Mouse (Mus musculus) forebrain, embryonic 10.5 days (tissue): ENCODE results near the gene Psme2. TPM values are rescaled to one million over a fixed set of nuclear protein-coding genes. Genes with fewer than 3 reads are reported as not detected.

Source experiments
- DNase-seq: peaks from one replicate; pipeline ENCODE4 v3.0.0-alpha.2; 2017; ENCODE audit warnings: low spot score; ENCODE audit errors: extremely low spot score
- H3K27ac ChIP-seq: fragments of 300-500 bp; sonication (generic); 2 replicates; pipeline ENCODE4 v1.5.1; 2016; ENCODE audit warnings: mild to moderate bottlenecking
- H3K27me3 ChIP-seq: fragments of 300-500 bp; sonication (generic); 2 replicates; pipeline ENCODE4 v1.6.1; 2016; ENCODE audit warnings: mild to moderate bottlenecking; ENCODE audit not compliant: poor library complexity, severe bottlenecking
- H3K36me3 ChIP-seq: fragments of 300-500 bp; sonication (generic); replicated peaks from 2 replicates; pipeline ENCODE4 v1.6.1; 2016; ENCODE audit warnings: mild to moderate bottlenecking, moderate library complexity
- H3K4me1 ChIP-seq: fragments of 300-500 bp; sonication (generic); 2 replicates; pipeline ENCODE4 v1.6.1; 2016
- H3K4me3 ChIP-seq: fragments of 300-500 bp; sonication (generic); 2 replicates; pipeline ENCODE4 v1.5.1; 2016; ENCODE audit warnings: mild to moderate bottlenecking, moderate library complexity
- H3K9me3 ChIP-seq: fragments of 300-500 bp; sonication (generic); 2 replicates; pipeline ENCODE4 v1.6.1; 2016; ENCODE audit warnings: mild to moderate bottlenecking, moderate library complexity
- WGBS: fragments of 180-500 bp; shearing (Covaris S2); methylation state at CpG from one replicate; pipeline ENCODE4 v1.1.7; 2016; 5-methylcytosine and 5-hydroxymethylcytosine counted together
- polyA plus RNA-seq: library from polyadenylated mRNA; unstranded; fragments of >200 nt; fragmentation: Nextera tagmentation; extraction: Ambion mirVana; gene quantifications from 2 replicates; pipeline ENCODE4 v1.2.1, GENCODE M21; 2016

Psme2 gene
- polyA plus RNA-seq, 1 experiment from 2014 or later, result 171 TPM

DNA sequence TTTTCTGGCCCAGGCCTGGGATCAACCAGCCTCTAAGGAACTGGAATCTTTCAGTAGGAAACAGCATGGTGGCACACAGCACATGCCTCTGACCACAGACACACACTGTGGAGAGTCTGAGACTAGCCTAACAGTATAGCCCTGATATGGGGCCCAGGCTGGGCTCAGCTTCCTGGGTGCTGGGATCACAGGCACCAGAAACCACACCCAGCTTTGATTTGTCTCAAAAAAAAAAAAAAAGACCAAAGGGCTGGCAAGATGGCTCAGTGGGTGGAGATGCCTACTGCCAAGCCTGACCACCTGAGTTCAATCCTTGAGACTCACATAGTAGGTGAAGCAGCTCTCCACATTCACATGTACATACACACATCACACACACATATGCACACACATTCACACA is 36.3 kb downstream of the Psme2 start:
- peaks cover 12% of the 10 kb centered on the region for H3K4me1 ChIP-seq
- H3K4me3 ChIP-seq, result no peak overlapping the region
- no peaks in the 10 kb centered on the region for H3K36me3 ChIP-seq
- H3K27me3 ChIP-seq, result no peaks in the 10 kb centered on the region
- peak; percentile 8 for DNase-seq
- no peak overlapping the region for H3K27ac ChIP-seq
- H3K9me3 ChIP-seq, result no peaks in the 10 kb centered on the region

- Histone ChIP-seq H3K27ac (no peak overlapping the region), H3K4me1 (peaks cover 2% of the 10 kb centered on the region; the same call in 1 of the 2 replicates), H3K4me3 (no peak overlapping the region), H3K27me3 (no peaks in the 10 kb centered on the region), H3K36me3 (peaks cover 26% of the 10 kb centered on the region), H3K9me3 (no peaks in the 10 kb centered on the region)
- 91% methylated on average over 8 of the region's 8 CpGs for WGBS
- no peak for DNase-seq
Measured at GRCm38 (mm10) chr14:55551794-55552193, 39.1 kb downstream of the Psme2 start.

GRCm38 (mm10) chr14:55551347-55551746 is 39.6 kb downstream of the Psme2 start:
- Histone ChIP-seq H3K4me1 (no peaks in the 10 kb centered on the region), H3K9me3 (no peaks in the 10 kb centered on the region), H3K27ac (no peak overlapping the region), H3K36me3 (peaks cover 29% of the 10 kb centered on the region), H3K27me3 (no peaks in the 10 kb centered on the region), H3K4me3 (no peak overlapping the region)
- WGBS, result 77% methylated on average over 5 of the region's 5 CpGs
- DNase-seq, result no peak

- Histone ChIP-seq H3K27me3 (no peaks in the 10 kb centered on the region), H3K36me3 (peaks cover 37% of the 10 kb centered on the region), H3K4me1 (no peaks in the 10 kb centered on the region), H3K9me3 (no peaks in the 10 kb centered on the region), H3K27ac (no peak overlapping the region), H3K4me3 (no peak overlapping the region)
- DNase-seq, result no peak
- WGBS, result 89% methylated on average over 6 of the region's 6 CpGs
Measured at GRCm38 (mm10) chr14:55550191-55550590, 40.7 kb downstream of the Psme2 start.

DNA sequence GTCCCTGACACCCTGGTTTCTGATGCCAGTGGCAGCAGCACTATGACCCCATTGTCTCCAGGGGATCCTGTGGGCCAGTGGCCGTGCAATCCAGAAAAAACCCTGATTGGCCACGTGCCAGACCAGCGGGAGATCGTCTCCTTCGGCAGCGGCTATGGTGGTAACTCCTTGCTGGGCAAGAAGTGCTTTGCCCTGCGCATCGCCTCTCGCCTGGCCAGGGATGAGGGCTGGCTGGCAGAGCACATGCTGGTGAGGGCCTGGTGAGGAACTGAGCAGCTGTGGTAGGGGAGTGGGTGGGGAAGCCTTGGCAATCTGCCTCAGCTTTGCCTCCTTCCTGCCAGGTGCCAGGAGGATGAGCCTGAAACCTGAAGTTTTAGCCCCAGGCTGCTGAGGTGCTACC is 46.6 kb downstream of the Psme2 start:
- WGBS, result 91% methylated on average over 9 of the region's 9 CpGs
- Histone ChIP-seq H3K4me3 (no peak overlapping the region), H3K36me3 (peaks cover 60% of the 10 kb centered on the region), H3K9me3 (no peaks in the 10 kb centered on the region), H3K4me1 (peaks cover 24% of the 10 kb centered on the region), H3K27ac (no peak overlapping the region), H3K27me3 (peaks cover under 1% of the 10 kb centered on the region; the same call in 1 of the 2 replicates)
- DNase-seq, result no peak

DNA sequence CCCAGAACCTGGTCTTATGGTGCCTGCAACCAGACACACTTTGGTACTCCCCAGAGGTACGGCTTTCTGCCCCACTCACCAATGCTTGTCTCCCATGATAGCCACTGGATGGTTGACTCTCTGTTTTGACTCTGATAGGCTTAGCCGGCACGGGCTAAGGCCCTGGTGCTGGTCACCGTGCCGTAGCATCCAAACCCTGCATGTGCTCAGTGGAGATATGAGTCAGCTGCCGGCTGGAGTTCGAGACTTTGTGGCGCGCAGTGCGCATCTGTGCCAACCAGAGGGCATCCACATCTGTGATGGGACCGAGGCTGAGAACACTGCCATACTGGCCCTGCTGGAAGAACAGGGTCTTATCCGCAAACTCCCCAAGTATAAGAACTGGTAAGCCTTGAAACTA is 48.6 kb downstream of the Psme2 start:
- no peak overlapping the region for H3K4me3 ChIP-seq
- H3K9me3 ChIP-seq, result no peaks in the 10 kb centered on the region
- no peak for DNase-seq
- WGBS, result 93% methylated on average over 12 of the region's 12 CpGs
- H3K27me3 ChIP-seq, result peaks cover 11% of the 10 kb centered on the region
- H3K4me1 ChIP-seq, result peaks cover 25% of the 10 kb centered on the region
- no peak overlapping the region for H3K27ac ChIP-seq
- peaks cover 39% of the 10 kb centered on the region for H3K36me3 ChIP-seq

GRCm38 (mm10) chr14:55540787-55541321 is 50.1 kb downstream of the Psme2 start:
- Histone ChIP-seq H3K4me1 (peaks cover 25% of the 10 kb centered on the region), H3K36me3 (peaks cover 28% of the 10 kb centered on the region), H3K9me3 (no peaks in the 10 kb centered on the region), H3K27me3 (peaks cover 11% of the 10 kb centered on the region), H3K4me3 (peak overlapping the region; percentile 70), H3K27ac (peak overlapping the region; percentile 86)
- DNase-seq, result peak; percentile 33
- WGBS, result 7% methylated on average over 10 of the region's 10 CpGs

DNA sequence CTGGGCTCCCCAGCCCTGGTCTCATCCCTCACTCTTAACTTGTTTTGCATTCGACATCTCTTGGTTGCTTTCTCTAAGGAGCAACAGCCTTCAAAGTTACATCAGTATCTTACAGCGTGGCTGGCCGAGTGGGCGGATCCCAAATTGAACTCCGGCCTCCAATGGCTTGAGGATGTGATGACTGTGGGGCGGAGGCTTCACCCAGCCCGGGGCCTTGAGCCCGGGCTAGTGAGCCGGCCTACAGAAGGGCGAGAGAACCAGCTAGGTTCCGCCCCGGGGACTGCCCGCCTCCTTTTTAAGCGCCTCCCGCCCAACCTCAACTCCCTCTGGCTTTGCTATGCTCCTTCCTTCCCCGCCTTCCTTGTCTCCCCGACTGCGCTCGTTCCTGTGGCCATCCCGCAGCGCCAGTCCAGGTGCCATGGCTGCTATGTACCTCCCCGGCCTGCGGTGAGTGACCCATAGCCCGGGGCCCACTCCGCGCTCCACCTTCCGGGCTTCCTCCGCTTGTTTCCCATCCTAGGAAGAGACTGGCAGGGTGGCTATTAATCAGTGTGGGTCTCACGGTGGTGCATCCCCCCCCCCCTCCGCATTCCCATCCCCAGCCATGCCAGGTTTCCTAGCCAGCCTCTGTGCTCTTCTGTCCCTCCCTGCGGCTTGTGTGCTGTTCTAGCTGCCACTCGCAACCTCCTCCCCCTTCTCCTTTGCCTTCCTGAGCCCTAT is 50.7 kb downstream of the Psme2 start, which contains the start of gene Pck2:
Gene Pck2, plus strand, starts transcription at position 200 of the 720 bp plus-strand sequence.
- under 1% methylated on average over 31 of the region's 32 CpGs for WGBS
- Histone ChIP-seq H3K4me1 (peaks cover 25% of the 10 kb centered on the region), H3K9me3 (no peaks in the 10 kb centered on the region), H3K4me3 (peak within 1 kb of the TSS; percentile 70), H3K27me3 (peaks cover 11% of the 10 kb centered on the region), H3K36me3 (peaks cover 26% of the 10 kb centered on the region), H3K27ac (peak within 1 kb of the TSS; percentile 86)
- DNase-seq, result peak; percentile 78

Other genes with a start within 250 kb of the Psme2 start
- gene Dhrs4, start 112.4 kb downstream of the Psme2 start, polyA plus RNA-seq, result 67.2 and 71.0 TPM in 2 replicates
- gene Carmil3, start 100.5 kb downstream of the Psme2 start, polyA plus RNA-seq, result 5.1 TPM in 2 replicates
- gene Cpne6, start 80.7 kb downstream of the Psme2 start, polyA plus RNA-seq, result 0.05 and 0.14 TPM in 2 replicates
- not detected in 2 replicates for gene Nrl, start 66.1 kb downstream of the Psme2 start, polyA plus RNA-seq
- gene Pck2, start 50.8 kb downstream of the Psme2 start, polyA plus RNA-seq, result 18.3 and 20.0 TPM in 2 replicates
- gene Dcaf11, start 31.1 kb downstream of the Psme2 start, polyA plus RNA-seq, result 68.1 and 73.3 TPM in 2 replicates
- gene A730061H03Rik, start 30.7 kb downstream of the Psme2 start, polyA plus RNA-seq, result not detected in 2 replicates
- not detected in 2 replicates for gene Fitm1, start 15.5 kb downstream of the Psme2 start, polyA plus RNA-seq
- 90.9 and 94.3 TPM in 2 replicates for gene Psme1, start 13.0 kb downstream of the Psme2 start, polyA plus RNA-seq
- gene Emc9, start 5.8 kb downstream of the Psme2 start, polyA plus RNA-seq, result 5.3 and 5.4 TPM in 2 replicates
- gene Rnf31, start 595 bp upstream of the Psme2 start, polyA plus RNA-seq, result 20.5 and 21.3 TPM in 2 replicates
- 7.3 and 7.6 TPM in 2 replicates for gene Irf9, start 12.5 kb upstream of the Psme2 start, polyA plus RNA-seq
- 5.6 and 5.7 TPM in 2 replicates for gene Rec8, start 26.9 kb upstream of the Psme2 start, polyA plus RNA-seq
- 110 and 123 TPM in 2 replicates for gene Ipo4, start 44.8 kb upstream of the Psme2 start, polyA plus RNA-seq
- gene Gm49378, start 46.8 kb upstream of the Psme2 start, polyA plus RNA-seq, result 0.98 and 1.00 TPM in 2 replicates
- 78.3 and 78.7 TPM in 2 replicates for gene Tm9sf1, start 52.7 kb upstream of the Psme2 start, polyA plus RNA-seq
- 0.58 and 1.1 TPM in 2 replicates for gene Tssk4, start 59.1 kb upstream of the Psme2 start, polyA plus RNA-seq
- 62.4 and 63.7 TPM in 2 replicates for gene Mdp1, start 69.4 kb upstream of the Psme2 start, polyA plus RNA-seq
- 59.9 and 62.4 TPM in 2 replicates for gene Gmpr2, start 80.8 kb upstream of the Psme2 start, polyA plus RNA-seq
- gene Nedd8, start 81.0 kb upstream of the Psme2 start, polyA plus RNA-seq, result 664 and 665 TPM in 2 replicates
- gene Tinf2, start 90.7 kb upstream of the Psme2 start, polyA plus RNA-seq, result 78.8 and 79.7 TPM in 2 replicates
- gene Tgm1, start 122.8 kb upstream of the Psme2 start, polyA plus RNA-seq, result 0.26 and 0.44 TPM in 2 replicates
- gene Rabggta, start 131.2 kb upstream of the Psme2 start, polyA plus RNA-seq, result 30.2 and 31.5 TPM in 2 replicates
- 59.1 and 62.5 TPM in 2 replicates for gene Dhrs1, start 154.6 kb upstream of the Psme2 start, polyA plus RNA-seq
- gene Nop9, start 154.6 kb upstream of the Psme2 start, polyA plus RNA-seq, result 63.0 and 68.4 TPM in 2 replicates
- gene Cideb, start 167.3 kb upstream of the Psme2 start, polyA plus RNA-seq, result 0.33 TPM in 1 of 2 replicates, not detected in the other
- gene Ltb4r2, start 170.3 kb upstream of the Psme2 start, polyA plus RNA-seq, result 0.19 and 0.28 TPM in 2 replicates
- 0.26 TPM in 2 replicates for gene Ltb4r1, start 174.8 kb upstream of the Psme2 start, polyA plus RNA-seq
- gene Adcy4, start 193.0 kb upstream of the Psme2 start, polyA plus RNA-seq, result 4.6 and 5.4 TPM in 2 replicates
- gene Ripk3, start 197.8 kb upstream of the Psme2 start, polyA plus RNA-seq, result 8.0 and 10.2 TPM in 2 replicates
- gene Nfatc4, start 232.0 kb upstream of the Psme2 start, polyA plus RNA-seq, result 37.9 and 39.1 TPM in 2 replicates